Mouse (Mus musculus) bone marrow macrophage, adult 2 months (primary cell): ENCODE measurements around the gene Hyal3.

Experiments
- CTCF ChIP-seq: IDR thresholded peaks from 2 replicates; pipeline ENCODE4 v1.5.1; 2012; ENCODE audit warnings: low read depth, mild to moderate bottlenecking, low read length, moderate library complexity
- POLR2A ChIP-seq: IDR thresholded peaks from 2 replicates; pipeline ENCODE4 v1.6.1; 2012; ENCODE audit warnings: mild to moderate bottlenecking, low read depth, low read length, borderline replicate concordance

DNA sequence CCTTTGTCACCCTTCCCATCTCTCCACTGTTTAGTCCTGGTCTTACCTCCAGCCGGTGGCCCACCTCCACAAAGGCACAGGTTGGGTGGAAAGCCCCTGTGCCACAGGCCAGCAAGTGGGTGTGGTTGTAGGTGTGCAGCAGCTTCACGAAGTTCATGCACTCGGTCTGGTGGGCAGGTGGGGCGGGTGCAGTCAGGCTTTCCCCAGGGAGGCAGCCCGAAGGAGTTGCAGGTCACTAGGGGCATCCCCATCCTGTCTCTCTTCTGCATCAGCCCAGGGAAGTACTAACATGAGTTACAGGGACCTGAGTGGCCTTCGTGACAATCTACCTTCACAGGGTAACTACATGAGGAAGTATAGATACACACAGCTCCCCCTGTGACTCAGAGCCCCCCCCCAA lies 22.6 kb downstream of the Hyal3 start:
- TF ChIP-seq POLR2A (no peak), CTCF (no peak)
